Mouse (Mus musculus) induced T-regulatory cell, adult 2 months (primary cell): Measurements from ENCODE around the gene Tpx2.
A peak's percentile ranks its signal among the peaks of the same experiment; 100 is the strongest.

Experiments
- DNase-seq: peaks from one replicate; pipeline ENCODE4 v3.0.0-alpha.2; 2012; ENCODE audit warnings: low read depth

Tpx2 gene

GRCm38 (mm10) chr2:152847815-152848302 is at the start of gene Tpx2:
Gene Tpx2, plus strand, starts transcription at chr2:152847964.
- DNase-seq, result peak; percentile 100

GRCm38 (mm10) chr2:152799954-152800761 is 47.6 kb upstream of the Tpx2 start:
- DNase-seq, result no peak

GRCm38 (mm10) chr2:152800762-152801113 is 47.0 kb upstream of the Tpx2 start:
- no peak for DNase-seq

GRCm38 (mm10) chr2:152802303-152802702 is 45.5 kb upstream of the Tpx2 start:
- no peak for DNase-seq

GRCm38 (mm10) chr2:152803081-152803480 is 44.7 kb upstream of the Tpx2 start:
- peak; percentile 71 for DNase-seq

GRCm38 (mm10) chr2:152804408-152805110 is 43.2 kb upstream of the Tpx2 start:
- no peak for DNase-seq

GRCm38 (mm10) chr2:152805111-152805490 is 42.7 kb upstream of the Tpx2 start:
- DNase-seq, result no peak

- DNase-seq, result no peak
These were observed 41.7 kb upstream of the Tpx2 start for GRCm38 (mm10) chr2:152806037-152806436.

- no peak for DNase-seq
These were observed 39.6 kb upstream of the Tpx2 start for GRCm38 (mm10) chr2:152808178-152808577.

GRCm38 (mm10) chr2:152810158-152810941 is 37.4 kb upstream of the Tpx2 start:
- DNase-seq, result peak; percentile 63

GRCm38 (mm10) chr2:152811336-152812165 is 36.2 kb upstream of the Tpx2 start:
- peak; percentile 30 for DNase-seq

GRCm38 (mm10) chr2:152813232-152813631 is 34.5 kb upstream of the Tpx2 start:
- DNase-seq, result no peak

GRCm38 (mm10) chr2:152814213-152814874 is 33.4 kb upstream of the Tpx2 start:
- no peak for DNase-seq

GRCm38 (mm10) chr2:152815879-152816656 is 31.7 kb upstream of the Tpx2 start:
- peak; percentile 34 for DNase-seq

GRCm38 (mm10) chr2:152816657-152817348 is 31.0 kb upstream of the Tpx2 start:
- no peak for DNase-seq

- DNase-seq, result no peak
These were observed 30.0 kb upstream of the Tpx2 start for GRCm38 (mm10) chr2:152817596-152818291.

GRCm38 (mm10) chr2:152818679-152819078 is 29.1 kb upstream of the Tpx2 start:
- DNase-seq, result no peak

- no peak for DNase-seq
These were observed 28.6 kb upstream of the Tpx2 start for GRCm38 (mm10) chr2:152819097-152819624.

GRCm38 (mm10) chr2:152819926-152820325 is 27.8 kb upstream of the Tpx2 start:
- no peak for DNase-seq
